Mouse (Mus musculus) bone marrow, adult 2 months (tissue): ENCODE results near the gene Pcx. TPM values are rescaled to one million over a fixed set of nuclear protein-coding genes. Genes with fewer than 3 reads are reported as not detected.
A peak's percentile ranks its signal among the peaks of the same experiment; 100 is the strongest.

ENCODE experiments used
- H3K27ac ChIP-seq: fragments of 200-500 bp; 2 replicates; pipeline ENCODE4 v1.5.1; 2012; ENCODE audit warnings: low read depth, mild to moderate bottlenecking, control low read depth, inconsistent platforms, low read length; ENCODE audit not compliant: control insufficient read depth, poor library complexity, insufficient read depth
- H3K4me1 ChIP-seq: fragments of 200-500 bp; 2 replicates; pipeline ENCODE4 v1.6.1; 2011; ENCODE audit warnings: low read length; ENCODE audit not compliant: control insufficient read depth, insufficient read depth
- H3K4me3 ChIP-seq: fragments of 200-500 bp; replicated peaks from 2 replicates; pipeline ENCODE3; 2011; ENCODE audit warnings: mild to moderate bottlenecking, low read depth, low read length, control low read depth; ENCODE audit not compliant: control insufficient read depth
- CTCF ChIP-seq: fragments of 200-500 bp; IDR thresholded peaks from 2 replicates; pipeline ENCODE4 v1.5.1; 2011; ENCODE audit warnings: low read length, control low read depth; ENCODE audit not compliant: control insufficient read depth, insufficient read depth
- POLR2A ChIP-seq: fragments of 200-500 bp; IDR thresholded peaks from 2 replicates; pipeline ENCODE4 v1.6.1; 2011; ENCODE audit warnings: low read depth, mild to moderate bottlenecking, control low read depth, low read length, borderline replicate concordance; ENCODE audit not compliant: control insufficient read depth
- WGBS: fragments of 180-500 bp; shearing (Covaris S2); methylation state at CpG from one replicate; pipeline ENCODE4 v1.1.7; 2018; 5-methylcytosine and 5-hydroxymethylcytosine counted together
- polyA plus RNA-seq: library from polyadenylated mRNA; stranded (reverse); fragments of >200 nt; gene quantifications from 2 replicates; pipeline ENCODE4 v1.2.4, GENCODE M21; 2011; ENCODE audit warnings: low replicate concordance; ENCODE audit not compliant: missing spikeins, insufficient read depth, insufficient read length

Pcx gene
- polyA plus RNA-seq, 1 experiment = 8.7 TPM

GRCm38 (mm10) chr19:4491080-4491695 lies 19.1 kb upstream of the Pcx start:
- H3K27ac ChIP-seq = no peak overlapping the region
- 75% methylated on average over 10 of the region's 10 CpGs for WGBS
- TF ChIP-seq CTCF (no peak), POLR2A (no peak)
- no peaks in the 10 kb centered on the region for H3K4me1 ChIP-seq
- H3K4me3 ChIP-seq = no peak overlapping the region

GRCm38 (mm10) chr19:4492526-4493296 lies 17.6 kb upstream of the Pcx start:
- Histone ChIP-seq H3K4me1 (no peaks in the 10 kb centered on the region), H3K27ac (no peak overlapping the region), H3K4me3 (no peak overlapping the region)
- WGBS = 64% methylated on average over 9 of the region's 9 CpGs
- no peak for TF ChIP-seq CTCF
- no peak for TF ChIP-seq POLR2A

GRCm38 (mm10) chr19:4494707-4495106 lies 15.6 kb upstream of the Pcx start:
- TF ChIP-seq CTCF (no peak), POLR2A (no peak)
- no peak overlapping the region for H3K27ac ChIP-seq
- no peaks in the 10 kb centered on the region for H3K4me1 ChIP-seq
- WGBS = 84% methylated on average over 7 of the region's 7 CpGs
- H3K4me3 ChIP-seq = no peak overlapping the region

GRCm38 (mm10) chr19:4495814-4496213 lies 14.5 kb upstream of the Pcx start:
- H3K4me3 ChIP-seq = no peak overlapping the region
- no peaks in the 10 kb centered on the region for H3K4me1 ChIP-seq
- H3K27ac ChIP-seq = no peak overlapping the region
- 83% methylated on average over 5 of the region's 5 CpGs for WGBS
- TF ChIP-seq POLR2A (no peak), CTCF (no peak)

- H3K4me1 ChIP-seq = no peaks in the 10 kb centered on the region
- WGBS = 92% methylated on average over 3 of the region's 3 CpGs
- TF ChIP-seq CTCF (no peak), POLR2A (no peak)
- no peak overlapping the region for H3K4me3 ChIP-seq
- no peak overlapping the region for H3K27ac ChIP-seq
Measured at GRCm38 (mm10) chr19:4496535-4497262, 13.6 kb upstream of the Pcx start.

GRCm38 (mm10) chr19:4497263-4497973 lies 12.9 kb upstream of the Pcx start:
- TF ChIP-seq POLR2A (no peak), CTCF (peak; percentile 80)
- no peak overlapping the region for H3K27ac ChIP-seq
- WGBS = 4% methylated on average over 4 of the region's 4 CpGs
- no peak overlapping the region for H3K4me3 ChIP-seq
- no peaks in the 10 kb centered on the region for H3K4me1 ChIP-seq

- 77% methylated on average over 16 of the region's 16 CpGs for WGBS
- TF ChIP-seq POLR2A (no peak), CTCF (no peak)
- H3K27ac ChIP-seq = no peak within 1 kb of the TSS
- H3K4me3 ChIP-seq = no peak within 1 kb of the TSS
- no peaks in the 10 kb centered on the region for H3K4me1 ChIP-seq
Measured at GRCm38 (mm10) chr19:4498062-4498933, 12.0 kb upstream of the Pcx start, which contains the start of gene 2010003K11Rik. TSS of gene 2010003K11Rik (minus strand) at chr19:4498583.

GRCm38 (mm10) chr19:4502701-4503100 lies 7.6 kb upstream of the Pcx start:
- Histone ChIP-seq H3K27ac (no peak overlapping the region), H3K4me1 (no peaks in the 10 kb centered on the region), H3K4me3 (no peak overlapping the region)
- TF ChIP-seq POLR2A (no peak), CTCF (no peak)
- WGBS = 64% methylated on average over 2 of the region's 2 CpGs
